Mouse (Mus musculus) adrenal gland (tissue): ENCODE results near the gene Olfr916.

ENCODE experiments used
- intact Hi-C: fragments of 180-260 bp; cut with DNase I; formaldehyde crosslinking; loops from one replicate; pipeline ENCODE4 v1.15.1; 2025
- long read RNA-seq, 2 experiments: library from polyadenylated mRNA; unstranded; transcript quantifications; one replicate each; pipeline ENCODE4 v2.0.0; 2020; ENCODE audit warnings: borderline replicate concordance in 1 of 2; ENCODE audit not compliant: insufficient replicate concordance in 1 of 2

The Olfr916 gene
- long read RNA-seq, experiment 1, result 0 reads
- long read RNA-seq, experiment 2, result 0 reads

GRCm38 (mm10) chr9:38659775-38660174 is at the start of gene Olfr916:
TSS of gene Olfr916 (minus strand) at chr9:38659875.
- intact Hi-C loops, result no loop called here

DNA sequence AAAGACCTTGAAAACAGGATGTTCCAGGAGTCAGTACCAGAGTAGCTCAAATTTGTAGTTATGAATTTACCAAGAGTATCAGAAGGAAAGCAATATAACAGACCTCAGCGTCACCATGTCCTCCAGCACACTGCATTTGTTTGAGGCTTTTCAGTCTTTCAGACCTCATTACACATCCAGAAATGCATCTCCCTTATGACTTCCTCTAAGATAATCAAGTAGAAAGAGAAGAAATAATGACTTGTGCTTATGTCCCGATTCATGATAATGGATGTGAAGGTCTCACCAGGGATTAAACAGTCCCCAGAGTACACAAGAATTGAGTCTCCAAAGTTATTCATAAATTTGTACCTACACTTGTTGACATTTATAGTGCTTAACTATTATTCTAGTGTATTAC is 14.8 kb upstream of the Olfr916 start, which contains the start of gene Olfr918:
Gene Olfr918, minus strand, starts transcription at position 101 of the 400 bp plus-strand sequence.
- intact Hi-C loops, result no loop called here

- intact Hi-C loops, result no loop called here
Observed at GRCm38 (mm10) chr9:38672887-38673286, 13.2 kb upstream of the Olfr916 start.

- intact Hi-C loops, result no loop called here
Observed at GRCm38 (mm10) chr9:38665742-38666141, 6.1 kb upstream of the Olfr916 start, which contains the start of gene Olfr917. TSS of gene Olfr917 (minus strand) at chr9:38665842.

GRCm38 (mm10) chr9:38632406-38632805 is 27.3 kb downstream of the Olfr916 start:
- intact Hi-C loops, result no loop called here
